Mouse (Mus musculus): ENCODE results near the gene Hace1. TPM values are rescaled to one million over a fixed set of nuclear protein-coding genes. Genes with fewer than 3 reads are reported as not detected.
A peak's percentile ranks its signal among the peaks of the same experiment; 100 is the strongest.
"Not testable (repeated sequence)": the region's sequence is repeated elsewhere in the genome, so short reads cannot be mapped to it uniquely, and the experiment has no call there.

Hace1 gene
- polyA plus RNA-seq (2012; rRNA removed) (20.7 and 32.8 TPM in 2 replicates), polyA plus RNA-seq (2014; fragmentation: Nextera tagmentation; extraction: Ambion mirVana) (46.3 and 51.1 TPM in 2 replicates)

DNA sequence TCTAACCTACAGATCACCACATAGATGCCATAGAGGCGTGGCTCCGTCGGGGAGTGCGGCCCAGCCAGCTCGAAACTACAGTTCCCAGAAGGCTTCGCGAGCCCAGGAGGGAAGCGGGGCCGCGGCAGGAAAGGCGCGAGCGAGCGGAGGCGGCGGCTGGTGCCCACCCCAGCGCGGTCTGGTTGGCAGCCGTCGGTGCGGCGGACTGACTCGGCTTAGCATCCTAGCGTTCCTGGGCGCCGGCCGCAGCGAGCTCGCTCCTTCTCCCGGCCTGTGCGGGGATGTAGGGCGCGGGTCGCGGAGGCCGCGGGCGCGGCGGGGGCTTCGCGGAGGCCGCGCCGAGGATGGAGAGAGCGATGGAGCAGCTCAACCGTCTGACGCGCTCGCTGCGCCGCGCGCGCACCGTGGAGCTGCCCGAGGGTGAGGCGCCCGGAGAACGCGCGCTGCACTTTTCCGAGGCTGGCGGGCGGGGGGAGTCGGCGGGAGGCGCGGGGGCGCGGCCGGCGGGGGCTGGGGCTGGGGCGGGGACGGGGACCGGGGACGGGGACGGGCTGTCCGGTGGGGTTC lies at the start of gene Hace1:
TSS of gene Hace1 (plus strand) at position 99 of the 567 bp plus-strand sequence.
- H3K27ac ChIP-seq = peak within 1 kb of the TSS; percentile 66
- no peaks in the 10 kb centered on the region for H3K27me3 ChIP-seq (ENCODE audit: control insufficient read depth, insufficient read depth, low read length)
- peaks cover 21 to 23% of the 10 kb centered on the region in 2 experiments for H3K4me1 ChIP-seq (replicated peaks; ENCODE audit: control insufficient read depth in 2 of 2, insufficient read depth in 2 of 2, low read length in 1 of 2)
- ATAC-seq (ENCODE audit: insufficient read depth) (peak; percentile 89), DNase-seq (ENCODE audit: low read depth in 3 of 3, low spot score in 3 of 3) (peak; percentile 74 to 78 (median 74))
- no peaks in the 10 kb centered on the region for H3K9me3 ChIP-seq (ENCODE audit: control insufficient read depth, low read length)
- peak within 1 kb of the TSS; percentile 81 to 94 for H3K4me3 ChIP-seq (ENCODE audit: insufficient read depth in 1 of 2, low read depth in 2 of 2, low read length in 2 of 2)
- peak within 1 kb of the TSS; percentile 89 for H3K9ac ChIP-seq (replicated peaks)
- 1% methylated on average over 71 of the region's 79 CpGs for WGBS (ENCODE audit: insufficient replicate concordance)
- TF ChIP-seq CTCF (IDR thresholded peaks at IDR 0.05; ENCODE audit: low read depth) = no peak
- TF ChIP-seq EP300 (IDR thresholded peaks at IDR 0.05; ENCODE audit: low read depth) = no peak
- peak within 1 kb of the TSS; percentile 67 for H3K4me2 ChIP-seq (ENCODE audit: low read depth)
- no peaks in the 10 kb centered on the region; the same call in 1 of the 2 replicates for H3K36me3 ChIP-seq (replicated peaks; ENCODE audit: control insufficient read depth, insufficient read depth, low read depth)

DNA sequence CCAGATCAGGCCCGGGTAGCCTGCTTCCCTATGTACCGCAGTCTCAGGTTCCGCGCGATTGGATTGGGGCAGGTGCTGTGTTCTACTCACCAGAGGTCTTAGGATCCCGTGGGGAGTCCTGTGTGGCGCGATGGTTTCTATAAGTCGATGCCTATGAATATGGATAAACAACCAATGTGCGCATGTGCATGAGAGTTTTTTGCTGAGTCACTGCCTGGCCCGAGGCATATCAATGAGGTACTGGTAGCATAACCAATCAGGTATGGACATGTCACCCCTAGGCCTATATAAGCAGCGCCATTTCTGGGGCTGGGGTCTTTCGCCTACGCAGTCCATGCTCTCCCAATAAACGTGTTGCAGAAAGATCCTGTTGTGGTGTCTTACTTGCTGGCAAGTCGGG lies 40.3 kb upstream of the Hace1 start:
- H3K27ac ChIP-seq; H3K27me3 ChIP-seq (ENCODE audit: control insufficient read depth, insufficient read depth, low read length); H3K4me2 ChIP-seq (ENCODE audit: low read depth); DNase-seq (ENCODE audit: low read depth in 3 of 3, low spot score in 3 of 3); H3K9me3 ChIP-seq (ENCODE audit: control insufficient read depth, low read length); H3K4me1 ChIP-seq (replicated peaks; ENCODE audit: control insufficient read depth in 2 of 2, insufficient read depth in 2 of 2, low read length in 1 of 2); H3K4me3 ChIP-seq (ENCODE audit: insufficient read depth in 1 of 2, low read depth in 2 of 2, low read length in 2 of 2); ATAC-seq (ENCODE audit: insufficient read depth); H3K36me3 ChIP-seq (replicated peaks; ENCODE audit: control insufficient read depth, insufficient read depth, low read depth); H3K9ac ChIP-seq (replicated peaks): not testable (repeated sequence)
- WGBS (ENCODE audit: insufficient replicate concordance) = 84% methylated on average over 16 of the region's 16 CpGs

DNA sequence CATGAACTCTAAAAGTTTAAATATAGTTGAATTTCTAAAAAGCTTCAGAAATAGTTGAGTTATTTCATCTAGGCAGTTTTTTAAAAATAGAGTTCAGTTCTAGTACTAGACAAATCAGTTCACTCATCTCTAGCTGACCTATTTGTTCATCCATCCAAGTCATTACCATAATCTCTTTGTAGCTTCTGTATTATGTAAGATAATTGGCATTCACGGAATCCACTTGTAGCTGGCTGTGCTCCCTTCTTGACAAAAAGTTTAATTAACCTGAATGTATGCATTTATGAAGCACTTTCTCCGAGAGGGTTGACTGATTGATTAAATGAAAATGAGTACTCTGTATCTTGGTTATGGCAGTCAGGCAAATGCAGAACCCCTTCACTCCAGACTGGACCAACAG lies 34.9 kb upstream of the Hace1 start:
- TF ChIP-seq EP300 (IDR thresholded peaks at IDR 0.05; ENCODE audit: low read depth) (no peak), CTCF (IDR thresholded peaks at IDR 0.05; ENCODE audit: low read depth) (no peak)
- ATAC-seq (ENCODE audit: insufficient read depth) (no peak), DNase-seq (ENCODE audit: low read depth in 3 of 3, low spot score in 3 of 3) (no peak)
- Histone ChIP-seq H3K9me3 (ENCODE audit: control insufficient read depth, low read length) (no peaks in the 10 kb centered on the region), H3K4me3 (ENCODE audit: insufficient read depth in 1 of 2, low read depth in 2 of 2, low read length in 2 of 2) (no peak overlapping the region), H3K4me1 (replicated peaks; ENCODE audit: control insufficient read depth in 2 of 2, insufficient read depth in 2 of 2, low read length in 1 of 2) (no peaks in the 10 kb centered on the region), H3K27me3 (ENCODE audit: control insufficient read depth, insufficient read depth, low read length) (no peaks in the 10 kb centered on the region), H3K36me3 (replicated peaks; ENCODE audit: control insufficient read depth, insufficient read depth, low read depth) (no peaks in the 10 kb centered on the region), H3K9ac (replicated peaks) (no peak overlapping the region), H3K27ac (no peak overlapping the region), H3K4me2 (ENCODE audit: low read depth) (no peak overlapping the region)
- 43% methylated on average over 2 of the region's 2 CpGs for WGBS (ENCODE audit: insufficient replicate concordance)

DNA sequence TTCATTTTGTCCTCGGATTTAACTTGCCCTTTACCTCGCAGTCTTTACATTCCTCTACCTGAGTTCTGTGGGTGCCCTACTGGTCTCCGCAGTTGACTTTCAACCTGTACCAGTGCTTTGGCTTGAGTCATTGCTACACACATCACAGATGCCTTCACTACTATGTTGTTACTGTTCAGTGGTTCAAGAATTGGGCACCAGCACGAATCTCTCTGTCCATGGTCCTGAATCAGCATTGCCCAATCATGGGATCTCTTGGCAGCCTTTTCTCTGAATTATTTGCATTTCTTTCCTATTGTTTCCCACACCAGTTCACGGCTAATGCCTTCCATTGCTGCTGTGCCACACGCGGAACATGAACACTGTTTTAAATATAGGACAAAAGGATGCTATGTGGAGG lies 30.8 kb upstream of the Hace1 start:
- H3K9ac ChIP-seq (replicated peaks) = no peak overlapping the region
- H3K27ac ChIP-seq = no peak overlapping the region
- no peak overlapping the region for H3K4me2 ChIP-seq (ENCODE audit: low read depth)
- no peaks in the 10 kb centered on the region for H3K36me3 ChIP-seq (replicated peaks; ENCODE audit: control insufficient read depth, insufficient read depth, low read depth)
- TF ChIP-seq EP300 (IDR thresholded peaks at IDR 0.05; ENCODE audit: low read depth) (no peak), CTCF (IDR thresholded peaks at IDR 0.05; ENCODE audit: low read depth) (no peak)
- H3K4me1 ChIP-seq (replicated peaks; ENCODE audit: control insufficient read depth in 2 of 2, insufficient read depth in 2 of 2, low read length in 1 of 2) = no peaks in the 10 kb centered on the region
- H3K9me3 ChIP-seq (ENCODE audit: control insufficient read depth, low read length) = no peaks in the 10 kb centered on the region
- no peak overlapping the region for H3K4me3 ChIP-seq (ENCODE audit: insufficient read depth in 1 of 2, low read depth in 2 of 2, low read length in 2 of 2)
- DNase-seq (ENCODE audit: low read depth in 3 of 3, low spot score in 3 of 3) = peak; percentile 24 to 27 (median 25)
- H3K27me3 ChIP-seq (ENCODE audit: control insufficient read depth, insufficient read depth, low read length) = no peaks in the 10 kb centered on the region
- 39% methylated on average over 7 of the region's 7 CpGs for WGBS (ENCODE audit: insufficient replicate concordance)
- ATAC-seq (ENCODE audit: insufficient read depth) = no peak

DNA sequence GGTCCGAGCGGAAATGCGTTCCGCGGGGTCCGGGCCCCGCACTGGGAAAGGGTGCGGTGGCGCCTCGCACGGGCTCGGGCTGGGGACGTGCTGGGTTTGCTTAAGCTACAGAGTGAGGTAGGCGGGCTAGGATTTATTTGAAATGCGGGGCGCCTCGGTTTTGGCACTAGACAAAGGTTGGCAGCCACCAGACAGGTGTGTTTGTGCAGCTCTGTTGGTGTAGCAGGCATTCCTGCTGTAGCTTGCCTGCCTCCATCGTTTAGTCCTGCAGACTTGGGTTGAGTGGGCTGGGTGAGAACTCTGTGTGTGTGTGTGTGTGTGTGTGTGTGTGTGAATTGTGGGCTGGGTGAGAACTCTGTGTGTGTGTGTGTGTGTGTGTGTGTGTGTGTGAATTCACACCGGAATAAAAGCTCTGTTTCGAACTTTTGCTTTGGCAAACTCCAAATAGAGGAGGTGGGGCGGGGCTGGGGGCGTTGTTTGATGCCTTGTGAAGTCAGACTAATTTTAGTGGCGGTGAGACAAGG lies 731 bp downstream of the Hace1 start:
- H3K36me3 ChIP-seq (replicated peaks; ENCODE audit: control insufficient read depth, insufficient read depth, low read depth) = no peaks in the 10 kb centered on the region; the same call in 1 of the 2 replicates
- peak overlapping the region; percentile 81 to 94 for H3K4me3 ChIP-seq (ENCODE audit: insufficient read depth in 1 of 2, low read depth in 2 of 2, low read length in 2 of 2)
- WGBS (ENCODE audit: insufficient replicate concordance) = under 1% methylated on average over 23 of the region's 23 CpGs
- peak overlapping the region; percentile 67 for H3K4me2 ChIP-seq (ENCODE audit: low read depth)
- no peak for TF ChIP-seq EP300 (IDR thresholded peaks at IDR 0.05; ENCODE audit: low read depth)
- no peak for TF ChIP-seq CTCF (IDR thresholded peaks at IDR 0.05; ENCODE audit: low read depth)
- H3K27ac ChIP-seq = peak overlapping the region; percentile 66
- DNase-seq (ENCODE audit: low read depth in 3 of 3, low spot score in 3 of 3) = peak in 1 of 3 experiments; percentile 50
- ATAC-seq (ENCODE audit: insufficient read depth) = peak; percentile 75
- H3K4me1 ChIP-seq (replicated peaks; ENCODE audit: control insufficient read depth in 2 of 2, insufficient read depth in 2 of 2, low read length in 1 of 2) = peaks cover 25 to 26% of the 10 kb centered on the region in 2 experiments
- H3K27me3 ChIP-seq (ENCODE audit: control insufficient read depth, insufficient read depth, low read length) = no peaks in the 10 kb centered on the region
- peak overlapping the region; percentile 89 for H3K9ac ChIP-seq (replicated peaks)
- no peaks in the 10 kb centered on the region for H3K9me3 ChIP-seq (ENCODE audit: control insufficient read depth, low read length)
